Mouse (Mus musculus) embryonic stem cell, embryonic (primary cell): ENCODE results near the gene Med13l.

ENCODE experiments used
- CTCF ChIA-PET, 4 experiments: fragments of 300-600 bp in 2 of 4; fragments of 350-600 bp in 2 of 4; sonication (Branson Sonifier 250); formaldehyde crosslinking; loops; one replicate each; lab custom pipeline; 2022; ENCODE audit warnings: inconsistent platforms in 2 of 4; lab: Charles Lee
- POLR2A ChIA-PET, 4 experiments: fragments of 300-600 bp in 2 of 4; fragments of 350-600 bp in 2 of 4; sonication (Branson Sonifier 250); formaldehyde crosslinking; loops; one replicate each; lab custom pipeline; 2022; ENCODE audit warnings: antibody characterized with exemption in 4 of 4, inconsistent platforms in 1 of 4; lab: Charles Lee

Gene Med13l

GRCm38 (mm10) chr5:118574236-118574635 is 13.8 kb downstream of the Med13l start:
- ChIA-PET CTCF (interaction anchor here in 3 of 4 experiments (1.0 to 2.0 kb wide), 3 partner anchors 19 to 242 kb away, joined by 3 to 6 read pairs (median 4); no protein-coding TSS in a partner anchor), POLR2A (interaction anchor here in 2 of 4 experiments (0.6 to 2.1 kb wide), 12 partner anchors 8 to 149 kb away, joined by 3 to 9 read pairs (median 4); no protein-coding TSS in a partner anchor)

- POLR2A ChIA-PET: interaction anchor here in 3 of 4 experiments (0.5 to 2.8 kb wide), 16 partner anchors 9 to 150 kb away, joined by 3 to 9 read pairs (median 4); no protein-coding TSS in a partner anchor
- CTCF ChIA-PET: interaction anchor here in 3 of 4 experiments (0.5 to 1.3 kb wide), 5 partner anchors 20 to 243 kb away, joined by 3 to 4 read pairs (median 3); no protein-coding TSS in a partner anchor
Observed at GRCm38 (mm10) chr5:118574997-118575396, 14.5 kb downstream of the Med13l start.

- POLR2A ChIA-PET: interaction anchor here in 2 of 4 experiments (0.5 to 2.8 kb wide), 19 partner anchors 8 to 182 kb away, joined by 3 to 10 read pairs (median 4); no protein-coding TSS in a partner anchor
- CTCF ChIA-PET: interaction anchor here in 2 of 4 experiments (1.2 to 1.4 kb wide), 3 partner anchors 19 kb away, joined by 3 to 4 read pairs (median 3); no protein-coding TSS in a partner anchor
Observed at GRCm38 (mm10) chr5:118575909-118576308, 15.4 kb downstream of the Med13l start.

GRCm38 (mm10) chr5:118576731-118577130 is 16.3 kb downstream of the Med13l start:
- POLR2A ChIA-PET: interaction anchor here in 3 of 4 experiments (0.6 to 2.8 kb wide), 10 partner anchors 9 to 402 kb away, joined by 3 to 10 read pairs (median 3); no protein-coding TSS in a partner anchor

GRCm38 (mm10) chr5:118585355-118585754 is 24.9 kb downstream of the Med13l start:
- POLR2A ChIA-PET: interaction anchor here in 1 of 4 experiments (1.0 kb wide), 1 partner anchor 10 kb away, joined by 3 read pairs; no protein-coding TSS in a partner anchor
- CTCF ChIA-PET: interaction anchor here (0.5 to 1.2 kb wide), 4 partner anchors 9 to 10 kb away, joined by 3 to 4 read pairs (median 4); no protein-coding TSS in a partner anchor

More at GRCm38 (mm10) chr5:118576731-118577130, 16.3 kb downstream of the Med13l start:
- CTCF ChIA-PET: interaction anchor here (0.5 to 1.4 kb wide), 6 partner anchors 18 to 98 kb away, joined by 3 to 4 read pairs (median 4); no protein-coding TSS in a partner anchor

- POLR2A ChIA-PET: interaction anchor here in 1 of 4 experiments (0.8 kb wide), 1 partner anchor 117 kb away, joined by 3 read pairs; no protein-coding TSS in a partner anchor
- CTCF ChIA-PET: interaction anchor here in 2 of 4 experiments (1.2 kb wide), 2 partner anchors 8 to 9 kb away, joined by 4 read pairs; no protein-coding TSS in a partner anchor
Observed at GRCm38 (mm10) chr5:118586560-118586959, 26.1 kb downstream of the Med13l start.

- POLR2A ChIA-PET: interaction anchor here (0.5 to 2.5 kb wide), 16 partner anchors 9 to 260 kb away, joined by 3 to 8 read pairs (median 3); no protein-coding TSS in a partner anchor
- CTCF ChIA-PET: no interaction called here
Observed at GRCm38 (mm10) chr5:118588381-118588925, 28.0 kb downstream of the Med13l start.

- POLR2A ChIA-PET: interaction anchor here (0.6 to 2.5 kb wide), 21 partner anchors 10 to 550 kb away, joined by 3 to 9 read pairs (median 3); no protein-coding TSS in a partner anchor
- CTCF ChIA-PET: no interaction called here
Observed at GRCm38 (mm10) chr5:118589186-118589892, 28.9 kb downstream of the Med13l start.

- CTCF ChIA-PET: interaction anchor here in 2 of 4 experiments (0.5 to 0.6 kb wide), 3 partner anchors 9 to 222 kb away, joined by 3 read pairs; no protein-coding TSS in a partner anchor
- POLR2A ChIA-PET: interaction anchor here in 3 of 4 experiments (0.6 to 2.5 kb wide), 11 partner anchors 10 to 160 kb away, joined by 3 to 9 read pairs (median 5); no protein-coding TSS in a partner anchor
Observed at GRCm38 (mm10) chr5:118590868-118591267, 30.4 kb downstream of the Med13l start.

GRCm38 (mm10) chr5:118591826-118592499 is 31.5 kb downstream of the Med13l start:
- ChIA-PET POLR2A (interaction anchor here (0.6 to 2.5 kb wide), 12 partner anchors 9 to 1090 kb away, joined by 3 to 10 read pairs (median 5); no protein-coding TSS in a partner anchor), CTCF (interaction anchor here in 3 of 4 experiments (0.6 to 1.4 kb wide), 4 partner anchors 36 to 1109 kb away, joined by 3 to 7 read pairs (median 4); no protein-coding TSS in a partner anchor)

- POLR2A ChIA-PET: interaction anchor here in 2 of 4 experiments (0.8 to 1.7 kb wide), 9 partner anchors 19 to 160 kb away, joined by 3 to 5 read pairs (median 3); no protein-coding TSS in a partner anchor
- CTCF ChIA-PET: interaction anchor here (0.5 to 1.6 kb wide), 76 partner anchors 9 to 1281 kb away, joined by 3 to 9 read pairs (median 3); no protein-coding TSS in a partner anchor
Observed at GRCm38 (mm10) chr5:118594470-118595236, 34.2 kb downstream of the Med13l start.

GRCm38 (mm10) chr5:118595901-118596300 is 35.4 kb downstream of the Med13l start:
- POLR2A ChIA-PET: interaction anchor here in 1 of 4 experiments (1.5 to 1.7 kb wide), 4 partner anchors 14 to 49 kb away, joined by 4 to 5 read pairs (median 4); no protein-coding TSS in a partner anchor
- CTCF ChIA-PET: interaction anchor here (1.0 to 1.4 kb wide), 12 partner anchors 10 to 141 kb away, joined by 3 to 6 read pairs (median 4); no protein-coding TSS in a partner anchor

GRCm38 (mm10) chr5:118596452-118597092 is 36.1 kb downstream of the Med13l start:
- ChIA-PET CTCF (interaction anchor here in 2 of 4 experiments (0.5 to 0.8 kb wide), 2 partner anchors 166 to 1117 kb away, joined by 3 read pairs; no protein-coding TSS in a partner anchor), POLR2A (interaction anchor here in 1 of 4 experiments (1.5 kb wide), 2 partner anchors 13 to 27 kb away, joined by 4 read pairs; no protein-coding TSS in a partner anchor)

GRCm38 (mm10) chr5:118598601-118599000 is 38.1 kb downstream of the Med13l start:
- POLR2A ChIA-PET: interaction anchor here in 2 of 4 experiments (0.7 to 3.0 kb wide), 3 partner anchors 16 to 163 kb away, joined by 3 to 9 read pairs (median 4); no protein-coding TSS in a partner anchor
- CTCF ChIA-PET: interaction anchor here in 2 of 4 experiments (0.7 to 1.3 kb wide), 2 partner anchors 106 to 330 kb away, joined by 3 to 4 read pairs; no protein-coding TSS in a partner anchor

- ChIA-PET CTCF (no interaction called here), POLR2A (interaction anchor here in 2 of 4 experiments (0.7 to 3.0 kb wide), 8 partner anchors 9 to 327 kb away, joined by 3 to 9 read pairs (median 5); no protein-coding TSS in a partner anchor)
Observed at GRCm38 (mm10) chr5:118601452-118601851, 41.0 kb downstream of the Med13l start.
